Mouse (Mus musculus): Measurements from ENCODE around the gene Lsm6.

Lsm6 gene

GRCm38 (mm10) chr8:78820673-78821310 is at the start of gene Lsm6:
Gene Lsm6 (minus strand): TSS chr8:78821140.
- DNase-seq = peak; percentile 100

GRCm38 (mm10) chr8:78867036-78867435 is 46.1 kb upstream of the Lsm6 start:
- DNase-seq = peak; percentile 43

GRCm38 (mm10) chr8:78863001-78863400 is 42.1 kb upstream of the Lsm6 start:
- DNase-seq = peak; percentile 85

- DNase-seq = peak; percentile 52
Measured at GRCm38 (mm10) chr8:78862046-78862445, 41.1 kb upstream of the Lsm6 start.

- peak; percentile 33 for DNase-seq
Measured at GRCm38 (mm10) chr8:78860789-78861188, 39.8 kb upstream of the Lsm6 start.

- DNase-seq = peak; percentile 83
Measured at GRCm38 (mm10) chr8:78857421-78857820, 36.5 kb upstream of the Lsm6 start.

- peak; percentile 60 for DNase-seq
Measured at GRCm38 (mm10) chr8:78852279-78852678, 31.3 kb upstream of the Lsm6 start.

- no peak for DNase-seq
Measured at GRCm38 (mm10) chr8:78847240-78847639, 26.3 kb upstream of the Lsm6 start.

- no peak for DNase-seq
Measured at GRCm38 (mm10) chr8:78844559-78844958, 23.6 kb upstream of the Lsm6 start.

- DNase-seq = no peak
Measured at GRCm38 (mm10) chr8:78838656-78839413, 17.9 kb upstream of the Lsm6 start.

- DNase-seq = no peak
Measured at GRCm38 (mm10) chr8:78836091-78836490, 15.2 kb upstream of the Lsm6 start.

GRCm38 (mm10) chr8:78828414-78828813 is 7.5 kb upstream of the Lsm6 start:
- DNase-seq = no peak

- peak; percentile 37 for DNase-seq
Measured at GRCm38 (mm10) chr8:78824515-78824914, 3.6 kb upstream of the Lsm6 start.

- DNase-seq = peak; percentile 88
Measured at GRCm38 (mm10) chr8:78819973-78820372, 967 bp downstream of the Lsm6 start.

GRCm38 (mm10) chr8:78814743-78815142 is 6.2 kb downstream of the Lsm6 start:
- no peak for DNase-seq

- DNase-seq = peak; percentile 58
Measured at GRCm38 (mm10) chr8:78813021-78813420, 7.9 kb downstream of the Lsm6 start.

- peak; percentile 89 for DNase-seq
Measured at GRCm38 (mm10) chr8:78812446-78812845, 8.5 kb downstream of the Lsm6 start.

- peak; percentile 44 for DNase-seq
Measured at GRCm38 (mm10) chr8:78811748-78812147, 9.2 kb downstream of the Lsm6 start.

- peak; percentile 25 for DNase-seq
Measured at GRCm38 (mm10) chr8:78810207-78810675, 10.7 kb downstream of the Lsm6 start.

- peak; percentile 35 for DNase-seq
Measured at GRCm38 (mm10) chr8:78809454-78810206, 11.3 kb downstream of the Lsm6 start.

GRCm38 (mm10) chr8:78808888-78809287 is 12.1 kb downstream of the Lsm6 start:
- peak; percentile 58 for DNase-seq

- DNase-seq = peak; percentile 63
Measured at GRCm38 (mm10) chr8:78808439-78808838, 12.5 kb downstream of the Lsm6 start.

- peak; percentile 64 for DNase-seq
Measured at GRCm38 (mm10) chr8:78807283-78807682, 13.7 kb downstream of the Lsm6 start.

All from heart, adult 11 months (tissue).